Mouse (Mus musculus) hindbrain, postnatal 0 days (tissue): ENCODE data around the gene Slc25a26. TPM values are rescaled to one million over a fixed set of nuclear protein-coding genes. Genes with fewer than 3 reads are reported as not detected.

Experiments
- ATAC-seq: fragments of 200-750 bp; cut with Nextera tagmentation; 2 replicates; pipeline ENCODE4 v1.8.0; 2017; ENCODE audit warnings: mild to moderate bottlenecking, moderate TSS enrichment, moderate library complexity
- DNase-seq: peaks from one replicate; pipeline ENCODE4 v3.0.0-alpha.2; 2015; ENCODE audit warnings: low spot score
- H3K27ac ChIP-seq: fragments of 300-500 bp; sonication (generic); 2 replicates; pipeline ENCODE4 v1.5.1; 2014; ENCODE audit warnings: mild to moderate bottlenecking
- H3K27me3 ChIP-seq: fragments of 300-500 bp; sonication (generic); 2 replicates; pipeline ENCODE4 v1.6.1; 2014; ENCODE audit warnings: low read length, mixed read lengths; ENCODE audit not compliant: insufficient read depth
- H3K36me3 ChIP-seq: fragments of 300-500 bp; sonication (generic); 2 replicates; pipeline ENCODE4 v1.6.1; 2014; ENCODE audit warnings: low read length, mixed read lengths; ENCODE audit not compliant: insufficient read depth
- H3K4me1 ChIP-seq: fragments of 300-500 bp; sonication (generic); 2 replicates; pipeline ENCODE4 v1.6.1; 2014; ENCODE audit warnings: antibody characterized with exemption, low read length, mixed read lengths; ENCODE audit not compliant: insufficient read depth
- H3K4me2 ChIP-seq: fragments of 300-500 bp; sonication (generic); 2 replicates; pipeline ENCODE4 v1.6.1; 2014; ENCODE audit warnings: low read depth, mild to moderate bottlenecking, low read length, moderate library complexity, mixed read lengths
- H3K4me3 ChIP-seq: fragments of 300-500 bp; sonication (generic); 2 replicates; pipeline ENCODE4 v1.5.1; 2014; ENCODE audit warnings: low read length
- H3K9ac ChIP-seq: fragments of 300-500 bp; sonication (generic); replicated peaks from 2 replicates; pipeline ENCODE4 v1.6.1; 2014; ENCODE audit warnings: mild to moderate bottlenecking, low read length, moderate library complexity, mixed read lengths
- H3K9me3 ChIP-seq: fragments of 300-500 bp; sonication (generic); 2 replicates; pipeline ENCODE4 v1.6.1; 2016; ENCODE audit warnings: low read length, mixed read lengths
- CTCF ChIP-seq: IDR thresholded peaks from 2 replicates; pipeline ENCODE4 v1.5.1; 2016; ENCODE audit warnings: antibody characterized with exemption, control low read depth, low read depth
- WGBS: fragments of 180-500 bp; shearing (Covaris S2); extraction: QIAGEN DNeasy Blood & Tissue Kit; methylation state at CpG from one replicate; pipeline ENCODE4 v1.1.7; 2014; 5-methylcytosine and 5-hydroxymethylcytosine counted together
- polyA plus RNA-seq: library from polyadenylated mRNA; unstranded; fragments of >200 nt; fragmentation: Nextera tagmentation; extraction: Ambion mirVana; gene quantifications from 2 replicates; pipeline ENCODE4 v1.2.1, GENCODE M21; 2015
- total RNA-seq: library from RNA; depleted of rRNA; stranded (reverse); fragments of >200 nt; gene quantifications from 2 replicates; pipeline ENCODE4 v1.2.3, GENCODE M21; 2014

Slc25a26 gene
- total and polyA plus RNA-seq, 2 experiments from 2014 or later = 4.1 to 10.2 TPM

- H3K36me3 ChIP-seq = no peaks in the 10 kb centered on the region
- no peak overlapping the region for H3K27ac ChIP-seq
- H3K27me3 ChIP-seq = no peaks in the 10 kb centered on the region
- H3K4me1 ChIP-seq = no peaks in the 10 kb centered on the region
- TF ChIP-seq CTCF = no peak
- no peak overlapping the region for H3K4me3 ChIP-seq
- no peak for DNase-seq
- WGBS = 78% methylated on average over 2 of the region's 2 CpGs
- no peak for ATAC-seq
- H3K9me3 ChIP-seq = no peaks in the 10 kb centered on the region
- H3K4me2 ChIP-seq = no peak overlapping the region
- no peak overlapping the region for H3K9ac ChIP-seq
Measured at GRCm38 (mm10) chr6:94508807-94509206, 8.7 kb downstream of the Slc25a26 start.

- Histone ChIP-seq H3K4me1 (no peaks in the 10 kb centered on the region), H3K9ac (no peak overlapping the region), H3K4me2 (no peak overlapping the region), H3K27me3 (no peaks in the 10 kb centered on the region), H3K36me3 (no peaks in the 10 kb centered on the region), H3K4me3 (no peak overlapping the region), H3K27ac (no peak overlapping the region), H3K9me3 (no peaks in the 10 kb centered on the region)
- WGBS = 80% methylated on average over 6 of the region's 6 CpGs
- no peak for TF ChIP-seq CTCF
- ATAC-seq (no peak), DNase-seq (no peak)
Measured at GRCm38 (mm10) chr6:94509220-94509619, 9.1 kb downstream of the Slc25a26 start.

- H3K36me3 ChIP-seq = no peaks in the 10 kb centered on the region
- H3K4me3 ChIP-seq = no peak overlapping the region
- WGBS = 93% methylated on average over 6 of the region's 6 CpGs
- H3K9me3 ChIP-seq = no peaks in the 10 kb centered on the region
- no peak overlapping the region for H3K27ac ChIP-seq
- no peak for DNase-seq
- H3K4me1 ChIP-seq = no peaks in the 10 kb centered on the region
- no peak overlapping the region for H3K4me2 ChIP-seq
- no peak for TF ChIP-seq CTCF
- ATAC-seq = no peak
- H3K9ac ChIP-seq = no peak overlapping the region
- no peaks in the 10 kb centered on the region for H3K27me3 ChIP-seq
Measured at GRCm38 (mm10) chr6:94518171-94518570, 18.0 kb downstream of the Slc25a26 start.

- peak; percentile 72 for TF ChIP-seq CTCF
- H3K4me3 ChIP-seq = no peak overlapping the region
- no peaks in the 10 kb centered on the region for H3K9me3 ChIP-seq
- H3K27ac ChIP-seq = no peak overlapping the region
- DNase-seq (peak; percentile 77), ATAC-seq (no peak)
- H3K9ac ChIP-seq = no peak overlapping the region
- no peaks in the 10 kb centered on the region for H3K36me3 ChIP-seq
- no peak overlapping the region for H3K4me2 ChIP-seq
- 35% methylated on average over 2 of the region's 2 CpGs for WGBS
- no peaks in the 10 kb centered on the region for H3K4me1 ChIP-seq
- H3K27me3 ChIP-seq = no peaks in the 10 kb centered on the region
Measured at GRCm38 (mm10) chr6:94524335-94524734, 24.2 kb downstream of the Slc25a26 start.

GRCm38 (mm10) chr6:94530756-94531155 lies 30.6 kb downstream of the Slc25a26 start:
- Histone ChIP-seq H3K27ac (no peak overlapping the region), H3K9ac (no peak overlapping the region), H3K9me3 (no peaks in the 10 kb centered on the region), H3K4me2 (no peak overlapping the region), H3K4me3 (no peak overlapping the region), H3K27me3 (no peaks in the 10 kb centered on the region), H3K36me3 (no peaks in the 10 kb centered on the region), H3K4me1 (no peaks in the 10 kb centered on the region)
- WGBS = 52% methylated on average over 7 of the region's 7 CpGs
- DNase-seq (no peak), ATAC-seq (no peak)
- no peak for TF ChIP-seq CTCF

GRCm38 (mm10) chr6:94532086-94532485 lies 32.0 kb downstream of the Slc25a26 start:
- no peaks in the 10 kb centered on the region for H3K27me3 ChIP-seq
- ATAC-seq (no peak), DNase-seq (no peak)
- no peaks in the 10 kb centered on the region for H3K9me3 ChIP-seq
- H3K4me2 ChIP-seq = no peak overlapping the region
- no peak overlapping the region for H3K4me3 ChIP-seq
- no peaks in the 10 kb centered on the region for H3K36me3 ChIP-seq
- H3K9ac ChIP-seq = no peak overlapping the region
- H3K27ac ChIP-seq = no peak overlapping the region
- 83% methylated on average over 4 of the region's 4 CpGs for WGBS
- H3K4me1 ChIP-seq = no peaks in the 10 kb centered on the region
- no peak for TF ChIP-seq CTCF

- no peak overlapping the region for H3K4me2 ChIP-seq
- WGBS = 59% methylated on average over 8 of the region's 8 CpGs
- H3K9me3 ChIP-seq = no peaks in the 10 kb centered on the region
- H3K27me3 ChIP-seq = no peaks in the 10 kb centered on the region
- no peak for TF ChIP-seq CTCF
- no peaks in the 10 kb centered on the region for H3K4me1 ChIP-seq
- ATAC-seq = no peak
- no peak overlapping the region for H3K9ac ChIP-seq
- DNase-seq = no peak
- no peak overlapping the region for H3K4me3 ChIP-seq
- H3K27ac ChIP-seq = no peak overlapping the region
- no peaks in the 10 kb centered on the region for H3K36me3 ChIP-seq
Measured at GRCm38 (mm10) chr6:94536478-94536877, 36.3 kb downstream of the Slc25a26 start.
